Mouse (Mus musculus) kidney, embryonic 15.5 days (tissue): ENCODE measurements around the gene Dlk2. TPM values are rescaled to one million over a fixed set of nuclear protein-coding genes. Genes with fewer than 3 reads are reported as not detected.

Experiments used
- ATAC-seq: fragments of 200-750 bp; cut with Nextera tagmentation; replicated peaks from 2 replicates; pipeline ENCODE4 v1.8.0; 2017; ENCODE audit warnings: moderate TSS enrichment; ENCODE audit not compliant: low FRiP score
- H3K27ac ChIP-seq: fragments of 300-500 bp; sonication (generic); 2 replicates; pipeline ENCODE4 v1.5.1; 2015; ENCODE audit warnings: mild to moderate bottlenecking, inconsistent platforms
- H3K27me3 ChIP-seq: fragments of 300-500 bp; sonication (generic); 2 replicates; pipeline ENCODE4 v1.6.1; 2015; ENCODE audit warnings: inconsistent platforms
- H3K36me3 ChIP-seq: fragments of 300-500 bp; sonication (generic); 2 replicates; pipeline ENCODE4 v1.6.1; 2015; ENCODE audit warnings: inconsistent platforms
- H3K4me1 ChIP-seq: fragments of 300-500 bp; sonication (generic); 2 replicates; pipeline ENCODE4 v1.6.1; 2015; ENCODE audit warnings: inconsistent platforms
- H3K4me2 ChIP-seq: fragments of 300-500 bp; sonication (generic); 2 replicates; pipeline ENCODE4 v1.6.1; 2015; ENCODE audit warnings: moderate library complexity, mild to moderate bottlenecking, inconsistent platforms
- H3K4me3 ChIP-seq: fragments of 300-500 bp; sonication (generic); replicated peaks from 2 replicates; pipeline ENCODE4 v1.5.1; 2015; ENCODE audit warnings: mild to moderate bottlenecking, inconsistent platforms
- H3K9ac ChIP-seq: fragments of 300-500 bp; sonication (generic); 2 replicates; pipeline ENCODE4 v1.6.1; 2015; ENCODE audit warnings: mild to moderate bottlenecking, inconsistent platforms
- H3K9me3 ChIP-seq: fragments of 300-500 bp; sonication (generic); replicated peaks from 2 replicates; pipeline ENCODE4 v1.6.1; 2016; ENCODE audit warnings: inconsistent platforms
- WGBS: fragments of 180-500 bp; shearing (Covaris S2); methylation state at CpG from one replicate; pipeline ENCODE4 v1.1.7; 2015; ENCODE audit warnings: mixed read lengths; 5-methylcytosine and 5-hydroxymethylcytosine counted together
- polyA plus RNA-seq: library from polyadenylated mRNA; unstranded; fragments of >200 nt; fragmentation: Nextera tagmentation; extraction: Ambion mirVana; gene quantifications from 2 replicates; pipeline ENCODE4 v1.2.1, GENCODE M21; 2015

Gene Dlk2
- polyA plus RNA-seq, 1 experiment from 2014 or later = 0.42 TPM

GRCm38 (mm10) chr17:46275506-46275905 is 21.7 kb upstream of the Dlk2 start:
- WGBS = 90% methylated on average over 10 of the region's 10 CpGs
- H3K4me3 ChIP-seq = no peak overlapping the region
- no peak for ATAC-seq
- no peak overlapping the region for H3K4me2 ChIP-seq
- H3K36me3 ChIP-seq = peaks cover 87% of the 10 kb centered on the region
- H3K27ac ChIP-seq = no peak overlapping the region
- peaks cover 5% of the 10 kb centered on the region; the same call in 1 of the 2 replicates for H3K4me1 ChIP-seq
- no peak overlapping the region for H3K9ac ChIP-seq
- no peaks in the 10 kb centered on the region for H3K9me3 ChIP-seq
- no peaks in the 10 kb centered on the region for H3K27me3 ChIP-seq

GRCm38 (mm10) chr17:46277586-46277985 is 19.6 kb upstream of the Dlk2 start:
- Histone ChIP-seq H3K4me2 (no peak overlapping the region), H3K9me3 (no peaks in the 10 kb centered on the region), H3K9ac (no peak overlapping the region), H3K36me3 (peaks cover 74% of the 10 kb centered on the region), H3K27ac (no peak overlapping the region), H3K4me3 (no peak overlapping the region), H3K27me3 (no peaks in the 10 kb centered on the region), H3K4me1 (peaks cover 24% of the 10 kb centered on the region)
- 68% methylated on average over 4 of the region's 4 CpGs for WGBS
- ATAC-seq = no peak

GRCm38 (mm10) chr17:46278011-46278765 is 19.0 kb upstream of the Dlk2 start:
- peaks cover 68% of the 10 kb centered on the region for H3K36me3 ChIP-seq
- no peak overlapping the region for H3K4me2 ChIP-seq
- peaks cover 26% of the 10 kb centered on the region for H3K4me1 ChIP-seq
- H3K27ac ChIP-seq = no peak overlapping the region
- no peak for ATAC-seq
- no peaks in the 10 kb centered on the region for H3K27me3 ChIP-seq
- 91% methylated on average over 12 of the region's 12 CpGs for WGBS
- no peaks in the 10 kb centered on the region for H3K9me3 ChIP-seq
- no peak overlapping the region for H3K4me3 ChIP-seq
- H3K9ac ChIP-seq = no peak overlapping the region

- no peaks in the 10 kb centered on the region for H3K9me3 ChIP-seq
- WGBS = under 1% methylated on average over 36 of the region's 37 CpGs
- peaks cover 43% of the 10 kb centered on the region for H3K4me1 ChIP-seq
- peak; percentile 97 for ATAC-seq
- H3K4me3 ChIP-seq = peak within 1 kb of the TSS; percentile 69
- H3K4me2 ChIP-seq = peak within 1 kb of the TSS; percentile 80
- H3K9ac ChIP-seq = peak within 1 kb of the TSS; percentile 82
- peaks cover 33% of the 10 kb centered on the region for H3K36me3 ChIP-seq
- no peaks in the 10 kb centered on the region for H3K27me3 ChIP-seq
- H3K27ac ChIP-seq = peak within 1 kb of the TSS; percentile 91
These were observed 14.6 kb upstream of the Dlk2 start, which contains the start of gene Tjap1 for GRCm38 (mm10) chr17:46282483-46283123. Gene Tjap1, minus strand, starts transcription at chr17:46283026.

- Histone ChIP-seq H3K27ac (peak overlapping the region; percentile 91), H3K9ac (no peak overlapping the region), H3K4me2 (peak overlapping the region; percentile 80), H3K4me3 (peak overlapping the region; percentile 69), H3K9me3 (no peaks in the 10 kb centered on the region), H3K27me3 (no peaks in the 10 kb centered on the region), H3K4me1 (peaks cover 48% of the 10 kb centered on the region), H3K36me3 (peaks cover 28% of the 10 kb centered on the region)
- peak; percentile 47 for ATAC-seq
- 22% methylated on average over 9 of the region's 9 CpGs for WGBS
These were observed 14.1 kb upstream of the Dlk2 start for GRCm38 (mm10) chr17:46283140-46283539.

GRCm38 (mm10) chr17:46283911-46284310 is 13.3 kb upstream of the Dlk2 start:
- Histone ChIP-seq H3K9me3 (no peaks in the 10 kb centered on the region), H3K27me3 (no peaks in the 10 kb centered on the region), H3K4me3 (no peak overlapping the region), H3K4me1 (peaks cover 52% of the 10 kb centered on the region), H3K36me3 (peaks cover 20% of the 10 kb centered on the region), H3K9ac (no peak overlapping the region), H3K27ac (peak overlapping the region; percentile 91; the same call in 1 of the 2 replicates), H3K4me2 (no peak overlapping the region)
- WGBS = 70% methylated on average over 8 of the region's 8 CpGs
- ATAC-seq = no peak

- Histone ChIP-seq H3K4me1 (peaks cover 52% of the 10 kb centered on the region), H3K4me3 (no peak overlapping the region), H3K9me3 (no peaks in the 10 kb centered on the region), H3K27ac (no peak overlapping the region), H3K9ac (no peak overlapping the region), H3K27me3 (no peaks in the 10 kb centered on the region), H3K36me3 (peaks cover 13% of the 10 kb centered on the region), H3K4me2 (no peak overlapping the region)
- no peak for ATAC-seq
- 27% methylated on average over 7 of the region's 7 CpGs for WGBS
These were observed 12.6 kb upstream of the Dlk2 start for GRCm38 (mm10) chr17:46284653-46285052.

GRCm38 (mm10) chr17:46285407-46285806 is 11.8 kb upstream of the Dlk2 start:
- Histone ChIP-seq H3K9ac (no peak overlapping the region), H3K27ac (no peak overlapping the region), H3K36me3 (peaks cover 5% of the 10 kb centered on the region), H3K4me2 (no peak overlapping the region), H3K4me3 (no peak overlapping the region), H3K27me3 (no peaks in the 10 kb centered on the region), H3K9me3 (no peaks in the 10 kb centered on the region), H3K4me1 (peaks cover 47% of the 10 kb centered on the region)
- ATAC-seq = no peak
- WGBS = 67% methylated on average over 6 of the region's 6 CpGs

- H3K36me3 ChIP-seq = no peaks in the 10 kb centered on the region
- no peaks in the 10 kb centered on the region for H3K9me3 ChIP-seq
- H3K4me2 ChIP-seq = peak overlapping the region; percentile 24; the same call in 1 of the 2 replicates
- H3K4me3 ChIP-seq = no peak overlapping the region
- 0 out of 2 replicates have a peak overlapping the region, but pooled peaks have one; percentile 24 for H3K27ac ChIP-seq
- H3K9ac ChIP-seq = no peak overlapping the region
- WGBS = 44% methylated on average over 11 of the region's 11 CpGs
- peaks cover 5% of the 10 kb centered on the region; the same call in 1 of the 2 replicates for H3K27me3 ChIP-seq
- peaks cover 28% of the 10 kb centered on the region for H3K4me1 ChIP-seq
- peak; percentile 55; the same call in 1 of the 2 replicates for ATAC-seq
These were observed 9.5 kb upstream of the Dlk2 start for GRCm38 (mm10) chr17:46287678-46288095.

GRCm38 (mm10) chr17:46296601-46297000 is 620 bp upstream of the Dlk2 start:
- 46% methylated on average over 6 of the region's 6 CpGs for WGBS
- Histone ChIP-seq H3K4me3 (0 out of 2 replicates have a peak overlapping the region, but pooled peaks have one; percentile 60), H3K27me3 (peaks cover 73% of the 10 kb centered on the region), H3K4me2 (no peak overlapping the region), H3K9ac (no peak overlapping the region), H3K4me1 (peaks cover 21% of the 10 kb centered on the region), H3K27ac (no peak overlapping the region), H3K36me3 (no peaks in the 10 kb centered on the region), H3K9me3 (no peaks in the 10 kb centered on the region)
- ATAC-seq = no peak

GRCm38 (mm10) chr17:46297028-46297363 is 225 bp upstream of the Dlk2 start:
- H3K4me1 ChIP-seq = peaks cover 21% of the 10 kb centered on the region
- peak overlapping the region; percentile 60 for H3K4me3 ChIP-seq
- no peaks in the 10 kb centered on the region for H3K9me3 ChIP-seq
- H3K27me3 ChIP-seq = peaks cover 73% of the 10 kb centered on the region
- WGBS = 12% methylated on average over 6 of the region's 6 CpGs
- H3K27ac ChIP-seq = no peak overlapping the region
- H3K9ac ChIP-seq = peak overlapping the region; percentile 23; the same call in 1 of the 2 replicates
- H3K4me2 ChIP-seq = peak overlapping the region; percentile 99
- no peak for ATAC-seq
- H3K36me3 ChIP-seq = no peaks in the 10 kb centered on the region

GRCm38 (mm10) chr17:46298220-46298913 is 1.1 kb downstream of the Dlk2 start:
- no peaks in the 10 kb centered on the region for H3K9me3 ChIP-seq
- H3K4me2 ChIP-seq = peak overlapping the region; percentile 99
- no peaks in the 10 kb centered on the region for H3K36me3 ChIP-seq
- peaks cover 21% of the 10 kb centered on the region for H3K4me1 ChIP-seq
- peak overlapping the region; percentile 60 for H3K4me3 ChIP-seq
- H3K27me3 ChIP-seq = peaks cover 62% of the 10 kb centered on the region
- ATAC-seq = peak; percentile 91
- H3K27ac ChIP-seq = no peak overlapping the region
- peak overlapping the region; percentile 23 for H3K9ac ChIP-seq
- WGBS = under 1% methylated on average over 48 of the region's 48 CpGs
